Mouse (Mus musculus) retina, postnatal 1 day (tissue): ENCODE measurements around the gene Ust.
"Not testable (repeated sequence)": the region's sequence is repeated elsewhere in the genome, so short reads cannot be mapped to it uniquely, and the experiment has no call there.

ENCODE experiments used
- DNase-seq: peaks from one replicate; pipeline ENCODE4 v3.0.0-alpha.2; 2012

The Ust gene

DNA sequence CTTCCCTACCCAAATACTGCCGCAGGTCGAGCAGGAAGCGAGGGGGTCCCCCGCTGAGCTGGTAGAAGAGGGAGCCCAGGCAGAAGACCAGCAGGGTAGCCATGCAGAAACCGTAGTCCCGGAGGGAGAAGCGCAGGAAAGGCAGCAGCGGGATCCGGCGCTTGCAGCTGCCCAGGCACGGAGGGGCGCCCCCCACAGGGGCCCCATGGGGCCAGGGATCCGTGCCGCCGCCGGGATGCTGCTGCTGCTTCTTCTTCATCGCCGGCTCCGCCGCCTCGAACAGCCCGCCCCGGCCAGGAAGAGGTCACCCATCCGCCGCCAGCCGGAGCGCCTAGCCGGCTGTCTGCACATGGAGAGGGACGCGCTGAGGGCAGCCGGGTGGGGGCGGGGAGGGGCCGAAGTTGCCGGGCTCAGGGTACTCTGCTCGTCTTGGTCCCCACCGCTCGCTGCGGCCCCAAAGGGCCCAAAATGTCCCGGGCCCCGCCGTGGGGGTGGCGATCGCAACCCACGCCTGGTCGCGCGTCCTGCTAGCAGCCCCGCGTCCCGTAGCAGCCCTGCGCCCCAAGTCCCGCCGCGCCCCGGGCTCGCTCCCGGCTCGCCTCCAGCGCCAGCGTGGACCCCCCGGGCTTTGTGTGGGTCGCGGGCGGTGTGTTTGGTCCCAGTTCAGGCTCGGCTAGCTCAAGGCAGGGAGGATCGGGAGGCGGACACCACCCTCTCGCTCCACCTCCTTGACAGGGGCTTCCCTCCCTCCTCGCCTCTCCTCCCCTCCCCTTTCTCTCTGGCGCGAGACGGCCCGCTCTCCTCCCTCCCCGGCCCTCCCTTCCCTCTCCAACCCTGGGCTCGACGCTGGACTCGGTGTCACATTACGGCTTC, at the start of gene Ust:
Gene Ust (minus strand): TSS at position 685 of the 873 bp plus-strand sequence.
- DNase-seq, result peak; percentile 91

DNA sequence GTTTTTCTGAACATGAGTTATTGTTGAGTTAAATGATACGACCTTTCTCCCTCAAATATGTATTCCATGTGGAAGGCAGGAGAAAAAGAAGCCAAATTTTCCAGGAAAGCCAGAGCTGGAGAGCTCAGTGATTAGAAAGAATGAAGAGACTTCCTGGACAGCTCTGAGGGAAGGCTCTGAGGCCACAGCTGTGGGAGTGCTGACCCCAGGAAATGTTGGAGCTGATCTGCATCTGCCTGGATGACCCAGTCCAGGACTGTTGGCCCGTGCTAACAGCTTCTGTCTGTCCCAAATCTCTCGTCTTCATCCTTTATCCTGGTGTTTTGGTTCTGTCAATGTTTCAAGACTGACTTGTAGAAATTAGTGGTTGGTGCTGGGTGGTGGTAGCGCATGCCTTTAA, 42.7 kb upstream of the Ust start:
- no peak for DNase-seq

DNA sequence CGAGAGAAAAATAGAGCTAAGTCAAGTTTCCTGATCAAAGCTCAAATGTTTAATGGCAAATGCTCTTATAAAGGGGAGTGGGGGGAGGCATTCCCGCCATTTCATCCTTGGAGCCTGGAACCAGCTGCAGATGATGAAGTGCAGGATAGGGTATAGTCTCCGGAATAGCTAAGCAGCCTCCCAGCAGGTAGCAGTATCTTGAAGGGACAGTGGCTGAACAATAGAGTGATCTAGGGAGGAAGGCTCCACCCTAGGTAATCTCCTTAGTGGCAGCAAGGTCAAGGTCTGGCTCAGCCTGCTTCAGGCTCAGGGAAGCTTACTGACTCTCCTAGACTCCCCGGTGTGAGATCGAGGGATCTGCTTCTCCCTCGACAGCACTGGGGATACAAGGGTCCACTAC, 40.9 kb upstream of the Ust start:
- not testable (repeated sequence) for DNase-seq

DNA sequence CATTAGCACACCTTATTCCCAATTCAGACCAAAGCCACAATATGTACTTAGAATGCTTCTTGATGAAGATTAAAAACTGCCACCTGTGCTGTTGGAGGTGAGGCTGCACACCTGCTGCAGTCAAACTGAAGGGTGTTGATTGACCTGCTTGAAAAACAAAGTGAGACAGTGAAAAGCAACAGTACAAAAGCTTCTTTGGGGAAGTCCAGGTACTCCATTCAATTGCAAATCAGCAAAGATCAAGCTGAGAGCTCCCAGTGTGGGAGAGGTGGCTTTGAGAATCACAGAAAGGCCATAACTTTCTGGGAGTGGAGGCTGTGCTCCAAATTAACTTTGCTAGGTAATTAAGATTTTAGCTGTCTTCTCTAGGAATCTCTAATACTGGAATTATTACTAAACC, 33.6 kb upstream of the Ust start:
- not testable (repeated sequence) for DNase-seq

DNA sequence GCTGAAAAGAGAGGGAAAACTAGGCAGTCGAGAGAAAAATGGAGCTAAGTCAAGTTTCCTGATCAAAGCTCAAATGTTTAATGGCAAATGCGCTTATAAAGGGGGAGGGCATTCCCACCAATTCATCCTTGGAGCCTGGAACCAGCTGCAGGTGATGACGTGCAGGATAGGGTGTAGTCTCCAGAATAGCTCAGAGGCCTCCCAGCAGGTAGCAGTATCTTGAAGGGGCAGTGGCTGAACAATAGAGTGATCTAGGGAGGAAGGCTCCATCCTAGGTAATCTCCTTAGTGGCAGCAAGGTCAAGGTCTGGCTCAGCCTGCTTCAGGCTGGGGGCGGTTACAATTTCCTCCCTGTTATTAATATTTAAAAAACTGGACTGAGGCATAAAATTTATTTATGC, 33.0 kb upstream of the Ust start:
- DNase-seq, result not testable (repeated sequence)

DNA sequence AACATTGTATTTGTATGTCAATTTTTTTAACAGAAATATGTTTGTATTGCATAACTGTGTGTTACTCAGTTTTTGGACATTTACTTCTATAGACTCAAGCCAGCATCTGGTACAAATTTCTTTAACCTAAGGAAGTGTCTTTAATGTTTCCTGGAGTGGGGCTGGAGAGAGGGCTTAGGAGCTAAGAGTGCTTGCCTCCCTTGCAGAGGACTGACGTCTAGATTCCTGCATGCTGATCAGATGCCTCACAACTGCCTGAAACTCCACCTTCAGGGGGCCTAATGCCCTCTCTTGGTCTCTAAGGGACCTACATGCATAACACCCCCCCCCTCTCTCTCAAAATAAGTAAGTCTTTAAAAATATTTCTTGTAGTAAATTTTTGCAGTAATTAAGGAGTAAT, 22.9 kb upstream of the Ust start:
- DNase-seq, result no peak

DNA sequence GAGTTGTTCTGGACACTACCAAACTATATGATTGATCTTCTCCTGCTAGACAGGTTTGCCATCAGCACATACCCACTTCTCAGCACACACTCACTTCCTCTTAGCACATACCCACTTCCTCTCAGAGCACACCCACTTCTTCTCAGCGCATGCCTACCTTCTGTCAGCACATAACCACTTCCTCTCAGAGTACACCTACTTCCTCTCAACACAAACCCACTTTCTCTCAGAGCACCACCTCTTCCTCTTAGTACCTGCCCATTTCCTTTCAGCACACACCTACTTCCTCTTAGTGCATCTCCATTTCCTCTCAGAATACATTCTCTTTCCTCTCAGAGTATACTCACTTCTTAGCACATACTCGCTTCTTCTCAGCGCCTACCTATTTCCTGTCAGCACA, 16.8 kb upstream of the Ust start:
- DNase-seq, result no peak

DNA sequence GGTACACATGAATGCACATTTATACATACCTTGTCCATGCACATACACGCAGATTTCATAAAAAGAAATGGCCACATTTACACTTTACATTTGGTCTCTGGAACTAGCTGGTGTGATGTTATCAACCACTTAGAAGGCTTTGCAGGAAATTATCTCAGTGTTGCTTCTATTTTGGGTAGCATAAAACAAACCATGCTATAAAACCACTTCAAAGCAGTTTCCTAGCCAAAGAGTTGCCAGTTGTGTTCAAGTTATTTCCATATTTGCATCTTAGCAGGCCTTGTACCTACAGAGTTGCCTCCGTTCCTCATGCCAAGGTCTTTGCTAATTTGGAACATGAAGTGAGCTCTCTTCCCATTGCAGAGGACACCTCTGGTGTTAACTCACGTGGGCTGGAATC, 13.0 kb upstream of the Ust start:
- no peak for DNase-seq

DNA sequence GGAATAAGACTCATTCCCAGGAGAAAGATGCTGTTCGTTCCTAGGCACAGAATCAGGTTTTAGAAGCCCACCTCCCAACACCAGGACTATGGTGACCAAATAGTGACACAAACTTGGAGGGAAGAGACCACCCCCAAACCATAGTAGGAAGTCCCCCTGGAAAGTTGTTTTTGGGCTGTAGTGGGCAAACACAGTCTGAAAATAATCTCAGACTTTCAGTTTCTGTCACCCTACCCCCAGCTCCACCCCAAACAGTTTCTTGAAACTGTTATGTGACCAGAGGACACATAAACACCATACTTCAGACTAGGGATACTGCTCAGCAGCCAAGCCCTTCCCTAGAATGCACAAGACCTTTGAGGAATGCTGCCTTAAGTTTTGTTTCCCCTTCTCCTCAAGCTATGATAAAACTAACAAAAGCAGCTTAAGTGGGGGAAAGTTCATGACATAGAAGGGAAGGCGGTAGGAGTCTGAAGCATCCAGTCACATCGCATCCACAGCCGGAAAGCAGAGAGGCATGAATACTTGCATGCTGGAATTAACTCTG, 12.0 kb upstream of the Ust start:
- DNase-seq, result no peak

DNA sequence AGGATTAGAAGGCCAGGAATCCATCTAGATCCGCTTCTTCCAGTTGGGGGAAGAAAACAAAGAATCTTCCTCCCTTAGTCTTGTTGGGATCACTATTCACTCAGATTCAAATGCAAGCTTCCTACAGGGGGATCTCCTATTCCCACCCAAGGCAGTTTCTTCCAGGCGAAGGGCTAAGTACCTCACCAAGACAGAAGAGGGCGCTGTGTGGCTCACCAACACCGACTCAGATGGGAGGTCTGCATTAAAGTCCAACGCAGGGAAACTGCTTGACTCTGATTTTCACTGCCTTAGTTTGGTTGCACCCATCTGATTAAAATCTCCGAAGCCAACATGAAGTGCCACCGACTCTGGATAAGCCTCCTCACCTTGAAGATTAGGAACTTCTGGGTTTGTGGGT, 10.5 kb upstream of the Ust start:
- peak; percentile 40 for DNase-seq

DNA sequence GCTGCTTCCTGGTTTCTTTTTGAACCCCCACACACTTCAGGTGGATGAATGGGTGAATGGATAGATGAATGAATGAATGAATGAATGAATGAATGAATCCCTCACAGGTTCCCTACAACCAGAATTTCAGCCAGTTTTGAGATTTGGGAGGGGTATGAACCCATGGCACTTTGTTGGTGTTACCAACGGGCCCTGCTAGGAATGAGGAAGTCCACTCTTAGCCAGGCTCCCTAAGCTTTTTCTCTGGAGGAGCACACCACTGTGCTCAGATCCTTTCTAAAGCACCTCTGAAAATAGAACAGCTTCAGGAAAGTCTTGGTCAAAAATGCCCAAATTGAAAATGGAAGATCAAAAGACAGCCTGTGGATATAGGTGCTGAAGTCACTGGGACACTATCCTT, 6.7 kb upstream of the Ust start:
- DNase-seq, result no peak

DNA sequence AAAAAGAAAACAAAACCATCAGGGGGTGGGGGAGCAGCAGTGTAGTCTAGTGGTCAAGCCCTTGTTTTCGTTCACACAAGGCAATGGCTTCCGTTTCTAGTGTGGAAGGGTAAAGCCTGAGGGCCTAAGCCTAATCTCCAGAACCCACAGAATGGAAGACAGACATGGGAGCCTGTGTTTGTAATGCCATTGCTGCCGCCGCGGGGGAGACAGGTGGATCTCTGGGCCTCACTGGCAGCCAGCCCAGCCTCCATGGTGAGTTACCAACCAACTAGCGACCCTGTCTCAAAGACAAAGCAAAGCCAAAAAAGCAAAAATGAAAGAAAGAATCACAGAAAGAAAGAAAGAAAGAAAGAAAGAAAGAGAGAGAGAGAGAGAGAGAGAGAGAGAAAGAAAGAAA, 2.9 kb upstream of the Ust start:
- DNase-seq, result no peak

DNA sequence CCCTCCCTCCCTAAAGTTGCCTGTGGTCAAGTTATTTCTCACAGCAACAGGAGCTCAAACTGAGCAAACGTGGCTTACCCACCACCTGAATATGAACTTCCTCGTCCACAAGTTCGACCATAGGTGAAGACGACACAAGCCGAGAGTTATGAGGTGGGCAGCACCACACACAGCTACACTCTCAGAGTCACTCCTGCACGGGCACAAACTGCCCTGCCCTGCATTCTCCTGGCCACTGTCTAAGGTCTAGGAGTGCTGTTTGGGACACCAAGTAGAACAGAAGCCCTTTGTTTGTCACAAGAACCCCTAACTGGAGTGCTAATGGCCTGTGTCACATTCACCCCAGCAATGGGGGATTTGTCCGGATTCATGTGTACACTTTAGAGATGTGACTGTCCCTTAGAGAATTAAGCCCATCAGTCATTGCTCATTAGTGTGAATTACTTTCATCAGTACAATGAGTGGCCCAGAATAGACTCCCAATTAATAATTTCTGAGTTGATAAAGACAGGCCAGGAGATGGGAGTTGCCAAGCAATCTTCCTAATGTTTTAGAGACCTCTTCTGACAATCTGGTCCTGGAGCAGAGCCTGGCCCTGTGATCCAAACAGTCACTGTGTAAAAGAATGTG, 2.3 kb upstream of the Ust start:
- peak; percentile 94 for DNase-seq

DNA sequence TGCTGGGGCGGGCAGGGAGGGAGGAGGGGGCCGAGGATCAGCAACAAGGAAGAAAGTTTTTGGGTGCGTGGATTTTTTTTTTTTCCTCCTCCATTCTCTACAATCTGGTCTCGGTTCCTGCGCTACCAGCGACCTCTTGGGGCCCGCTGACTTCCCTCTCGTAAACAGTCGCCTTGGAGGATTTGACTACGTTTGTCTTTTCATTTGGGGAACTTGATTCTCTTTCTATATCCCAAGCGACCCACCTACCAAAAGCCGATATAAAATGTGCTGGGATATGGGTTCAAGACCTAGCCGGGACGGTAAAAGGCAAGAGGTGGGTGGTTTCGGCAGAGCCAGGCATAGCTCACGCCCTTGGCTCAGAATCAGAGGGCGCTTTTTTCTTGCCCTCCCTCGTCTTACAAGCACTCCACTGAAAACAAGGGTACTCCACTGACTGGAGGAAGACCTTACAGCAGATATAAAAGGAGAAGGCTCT, 428 bp upstream of the Ust start:
- no peak for DNase-seq

DNA sequence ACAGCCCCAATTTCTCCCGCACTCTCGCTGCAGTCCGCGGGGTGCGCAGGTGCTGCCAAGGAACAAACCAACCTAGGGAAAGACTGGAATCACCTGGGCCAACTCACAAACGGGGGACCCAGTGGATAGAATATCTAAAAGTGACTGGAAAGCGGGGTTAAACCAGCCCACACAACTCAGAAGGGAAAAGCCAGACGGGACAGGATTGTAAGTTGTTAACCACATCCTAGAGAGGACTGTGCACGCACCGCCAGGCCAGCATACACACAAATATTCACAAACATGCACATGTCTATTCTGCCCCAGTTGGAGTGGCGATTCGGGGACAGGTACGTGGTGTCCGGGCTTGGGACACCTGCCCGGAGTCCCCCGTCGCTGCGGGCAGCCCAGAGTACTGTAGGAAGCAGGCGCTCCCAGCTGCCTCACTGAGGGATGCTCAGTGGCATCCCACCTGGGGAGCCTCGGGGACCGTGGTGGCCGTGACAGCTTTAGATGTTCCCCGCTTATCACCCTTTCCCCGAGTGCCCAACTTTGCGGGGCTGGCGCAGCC, 959 bp downstream of the Ust start:
- DNase-seq, result no peak

DNA sequence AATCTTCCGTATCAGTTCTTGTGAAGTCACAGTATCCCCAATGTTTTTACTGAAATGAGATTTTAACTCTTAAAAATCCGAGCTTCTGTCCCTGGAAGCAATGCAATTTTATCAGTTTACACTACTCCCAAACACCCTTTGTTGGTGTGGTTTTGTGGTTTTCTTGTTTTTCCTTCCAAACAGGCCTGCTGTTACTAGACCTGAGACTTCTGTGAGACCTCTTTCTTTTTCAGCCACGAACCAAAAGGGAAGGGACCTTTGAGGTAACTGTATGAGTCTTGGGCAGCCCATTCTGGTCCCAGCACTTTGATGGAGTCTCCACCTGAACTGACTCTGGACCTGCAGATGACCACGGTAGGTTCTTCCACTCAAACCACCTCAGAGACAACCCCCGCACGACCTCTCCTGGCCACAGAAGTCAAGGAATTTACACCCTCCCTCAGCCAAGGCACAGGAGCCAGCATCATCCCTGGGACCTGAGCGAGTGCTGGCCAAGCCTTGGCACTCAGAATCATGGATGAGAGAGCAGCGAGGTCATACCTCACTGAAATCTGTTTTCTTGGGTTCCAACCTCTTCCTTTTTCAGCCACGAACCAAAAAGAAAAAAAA, 1.6 kb downstream of the Ust start:
- peak; percentile 21 for DNase-seq

DNA sequence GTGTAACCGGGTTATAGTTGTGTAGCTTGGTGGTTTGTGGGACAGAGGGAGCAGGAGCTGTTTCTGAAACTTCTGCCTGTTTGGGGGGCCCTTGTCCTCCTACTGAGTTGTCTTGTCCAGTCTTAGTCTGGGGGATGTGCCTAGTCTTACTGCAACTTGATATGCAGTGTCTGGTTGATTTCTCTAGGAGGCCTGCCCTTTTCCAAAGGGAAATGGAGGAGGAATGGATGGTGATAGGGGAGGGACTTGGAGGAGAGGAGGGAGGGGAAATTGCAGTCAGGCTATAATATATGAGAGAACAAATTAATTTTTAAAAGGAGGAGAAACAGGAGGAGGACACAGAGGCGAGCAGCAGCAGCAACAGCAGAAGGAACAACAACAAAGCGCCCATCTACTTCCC, 4.9 kb downstream of the Ust start:
- no peak for DNase-seq

DNA sequence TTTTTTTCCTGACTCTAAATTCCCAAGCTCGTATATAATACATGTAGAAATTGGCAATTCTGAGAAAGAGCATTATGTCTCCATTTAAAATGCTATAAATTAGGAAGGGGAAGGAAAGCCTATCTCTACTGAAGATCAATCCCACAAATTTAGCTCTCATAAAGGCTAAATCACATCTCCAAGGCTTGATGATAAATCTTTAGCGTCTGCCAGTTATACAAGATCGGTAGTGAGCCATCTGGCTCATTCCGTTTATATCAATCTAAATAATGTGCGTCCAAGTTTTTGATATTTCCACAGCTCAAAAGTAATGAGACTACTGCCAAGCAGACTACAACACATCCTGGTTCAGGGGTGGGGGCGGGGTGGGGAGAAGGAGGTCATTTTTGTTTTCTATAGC, 6.4 kb downstream of the Ust start:
- DNase-seq, result no peak

DNA sequence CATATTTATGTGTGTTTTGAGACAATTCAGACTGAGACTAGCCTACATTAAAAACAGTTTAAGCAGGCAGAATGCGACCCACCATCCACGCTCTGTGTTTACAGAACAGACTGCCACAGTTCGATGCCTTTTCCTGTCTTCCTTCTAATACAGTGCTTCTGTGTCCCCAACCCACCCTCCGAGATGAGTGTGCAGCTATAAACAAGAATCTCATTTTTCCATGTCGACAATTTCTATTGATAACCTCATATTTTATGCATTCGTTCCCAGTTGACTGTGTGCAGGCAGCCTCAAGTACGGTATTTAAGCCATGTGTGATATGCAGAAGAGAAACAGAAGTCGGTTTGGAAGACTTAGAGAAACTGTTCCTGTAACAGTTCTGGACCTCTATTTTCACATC, 6.9 kb downstream of the Ust start:
- DNase-seq, result no peak

DNA sequence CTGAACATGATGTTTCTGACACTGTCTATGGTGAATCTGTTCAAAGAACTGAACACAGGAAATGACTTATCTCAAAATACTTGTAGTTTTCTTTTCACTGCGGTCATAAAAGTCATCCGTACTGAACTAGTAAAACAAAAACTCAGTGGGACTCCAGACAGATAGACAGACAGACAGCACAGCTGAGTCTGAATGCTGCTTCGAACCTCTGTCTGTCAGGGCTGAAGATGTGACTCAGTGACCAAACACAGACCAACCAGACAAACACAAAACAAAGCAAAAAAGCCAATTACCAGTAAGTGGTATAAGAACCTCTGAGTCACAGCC, 12.4 kb downstream of the Ust start:
- no peak for DNase-seq

DNA sequence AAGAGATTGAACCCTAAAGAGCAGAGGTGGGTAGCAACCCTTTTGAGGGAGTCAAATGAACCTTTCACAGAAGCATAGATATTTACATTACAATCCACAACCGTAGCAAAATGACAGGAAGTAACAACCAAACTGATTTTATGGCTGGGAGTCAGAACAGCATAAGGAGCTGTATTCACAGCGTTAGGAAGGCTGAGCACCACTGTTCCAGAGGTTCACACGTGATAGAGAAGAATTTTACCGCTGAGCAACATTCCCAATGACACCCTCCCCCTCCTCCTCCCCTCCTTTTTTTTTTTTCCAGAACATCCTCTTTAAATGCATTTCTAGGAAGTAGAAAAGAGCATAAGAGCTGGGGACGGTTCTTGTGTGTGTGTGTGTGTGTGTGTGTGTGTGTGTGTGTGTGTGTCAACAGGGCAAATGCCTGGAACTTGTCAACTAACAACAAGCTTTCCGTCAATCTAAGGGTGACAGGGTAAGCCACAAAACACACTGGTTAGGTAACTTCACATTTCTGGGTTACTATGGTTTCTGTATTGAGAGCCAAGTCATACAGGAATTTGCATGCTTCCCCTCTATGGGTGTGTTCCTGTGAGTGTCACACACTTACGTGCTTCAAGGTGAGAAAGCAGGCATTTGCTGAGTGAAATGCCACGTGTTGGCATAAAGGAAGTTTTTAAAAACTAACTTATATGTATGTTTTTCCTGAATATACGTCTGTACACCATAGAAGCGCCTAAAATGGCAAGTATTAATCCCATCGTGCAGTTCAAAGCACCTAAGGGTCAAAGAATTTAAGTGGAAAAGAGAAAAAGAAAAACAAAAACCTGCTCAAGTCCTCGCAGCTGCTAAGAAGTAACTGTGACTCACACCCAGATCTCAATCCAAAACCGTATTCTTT, 13.0 kb downstream of the Ust start:
- no peak for DNase-seq

DNA sequence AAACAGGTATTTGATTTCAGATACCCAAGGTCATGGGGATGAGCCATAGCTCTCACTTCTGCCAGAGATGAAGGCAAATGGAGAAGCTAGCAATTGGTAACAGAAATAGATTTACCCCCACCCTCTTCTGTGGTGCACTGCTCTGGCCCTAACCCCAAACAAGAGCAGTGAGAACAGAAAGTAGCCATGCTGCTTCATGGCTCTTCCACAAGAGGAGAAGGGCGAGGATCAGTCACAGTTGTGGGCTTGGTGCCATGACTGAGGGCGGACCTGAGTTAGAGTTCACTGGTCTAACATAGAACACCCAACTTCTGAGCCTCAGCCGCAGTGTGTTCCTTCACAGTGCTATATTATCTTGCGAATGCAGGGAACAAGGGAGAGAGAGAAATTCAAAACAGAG, 13.8 kb downstream of the Ust start:
- no peak for DNase-seq
